Mouse (Mus musculus) liver, embryonic 13.5 days (tissue): ENCODE results near the gene Chd2. TPM values are rescaled to one million over a fixed set of nuclear protein-coding genes. Genes with fewer than 3 reads are reported as not detected.
"Not testable (repeated sequence)": the region's sequence is repeated elsewhere in the genome, so short reads cannot be mapped to it uniquely, and the experiment has no call there.

ENCODE experiments used
- ATAC-seq: fragments of 200-750 bp; cut with Nextera tagmentation; 2 replicates; pipeline ENCODE4 v1.8.0; 2017; ENCODE audit warnings: low read depth, mild to moderate bottlenecking, moderate number of reproducible peaks, moderate library complexity
- DNase-seq: peaks from one replicate; pipeline ENCODE4 v3.0.0; 2022
- H3K27ac ChIP-seq: fragments of 300-500 bp; sonication (generic); 2 replicates; pipeline ENCODE4 v1.5.1; 2015; ENCODE audit warnings: moderate library complexity, mild to moderate bottlenecking, inconsistent platforms
- H3K27me3 ChIP-seq: fragments of 300-500 bp; sonication (generic); 2 replicates; pipeline ENCODE4 v1.6.1; 2015; ENCODE audit warnings: mild to moderate bottlenecking, inconsistent platforms
- H3K36me3 ChIP-seq: fragments of 300-500 bp; sonication (generic); 2 replicates; pipeline ENCODE4 v1.6.1; 2015; ENCODE audit warnings: mild to moderate bottlenecking, inconsistent platforms
- H3K4me1 ChIP-seq: fragments of 300-500 bp; sonication (generic); replicated peaks from 2 replicates; pipeline ENCODE4 v1.6.1; 2015; ENCODE audit warnings: inconsistent platforms
- H3K4me2 ChIP-seq: fragments of 300-500 bp; sonication (generic); 2 replicates; pipeline ENCODE4 v1.6.1; 2015; ENCODE audit warnings: inconsistent platforms, mild to moderate bottlenecking, moderate library complexity
- H3K4me3 ChIP-seq: fragments of 300-500 bp; sonication (generic); replicated peaks from 2 replicates; pipeline ENCODE4 v1.5.1; 2015; ENCODE audit warnings: mild to moderate bottlenecking, inconsistent platforms
- H3K9ac ChIP-seq: fragments of 300-500 bp; sonication (generic); 2 replicates; pipeline ENCODE4 v1.6.1; 2015; ENCODE audit warnings: mild to moderate bottlenecking, inconsistent platforms
- H3K9me3 ChIP-seq: fragments of 300-500 bp; sonication (generic); replicated peaks from 2 replicates; pipeline ENCODE4 v1.6.1; 2016; ENCODE audit warnings: inconsistent platforms
- WGBS: fragments of 180-500 bp; shearing (Covaris S2); methylation state at CpG from one replicate; pipeline ENCODE4 v1.1.7; 2015; ENCODE audit not compliant: insufficient replicate concordance; 5-methylcytosine and 5-hydroxymethylcytosine counted together
- polyA plus RNA-seq: library from polyadenylated mRNA; unstranded; fragments of >200 nt; fragmentation: Nextera tagmentation; extraction: Ambion mirVana; gene quantifications from 2 replicates; pipeline ENCODE4 v1.2.1, GENCODE M21; 2015

Gene Chd2
- polyA plus RNA-seq, 1 experiment from 2014 or later = 18.8 TPM

GRCm38 (mm10) chr7:73528377-73528894 lies 13.2 kb downstream of the Chd2 start:
- peaks cover 56% of the 10 kb centered on the region for H3K36me3 ChIP-seq
- H3K4me1 ChIP-seq = peaks cover 67% of the 10 kb centered on the region
- not testable (repeated sequence) for ATAC-seq, DNase-seq, H3K4me2 ChIP-seq, H3K9ac ChIP-seq, H3K4me3 ChIP-seq, H3K27me3 ChIP-seq, H3K9me3 ChIP-seq
- H3K27ac ChIP-seq = peak overlapping the region; percentile 34; the same call in 1 of the 2 replicates
- 54% methylated on average over 7 of the region's 7 CpGs for WGBS

- WGBS = 52% methylated on average over 4 of the region's 4 CpGs
- Histone ChIP-seq H3K27ac (peak overlapping the region; percentile 19; the same call in 1 of the 2 replicates), H3K27me3 (no peaks in the 10 kb centered on the region), H3K4me1 (peaks cover 61% of the 10 kb centered on the region), H3K4me3 (no peak overlapping the region), H3K9me3 (no peaks in the 10 kb centered on the region), H3K4me2 (no peak overlapping the region), H3K9ac (no peak overlapping the region), H3K36me3 (peaks cover 56% of the 10 kb centered on the region)
- no peak for DNase-seq
- no peak for ATAC-seq
Observed at GRCm38 (mm10) chr7:73527225-73527624, 14.4 kb downstream of the Chd2 start.

GRCm38 (mm10) chr7:73524454-73524952 lies 17.1 kb downstream of the Chd2 start:
- no peak for DNase-seq
- H3K36me3 ChIP-seq = peaks cover 55% of the 10 kb centered on the region
- peaks cover 56% of the 10 kb centered on the region for H3K4me1 ChIP-seq
- H3K27ac ChIP-seq = peak overlapping the region; percentile 68
- ATAC-seq = peak; percentile 49; the same call in 1 of the 2 replicates
- H3K27me3 ChIP-seq = no peaks in the 10 kb centered on the region
- H3K4me2 ChIP-seq = no peak overlapping the region
- no peaks in the 10 kb centered on the region for H3K9me3 ChIP-seq
- H3K4me3 ChIP-seq = no peak overlapping the region
- H3K9ac ChIP-seq = no peak overlapping the region
- 33% methylated on average over 9 of the region's 9 CpGs for WGBS

- H3K9me3 ChIP-seq = no peaks in the 10 kb centered on the region
- no peaks in the 10 kb centered on the region for H3K27me3 ChIP-seq
- no peak for ATAC-seq
- H3K4me1 ChIP-seq = peaks cover 58% of the 10 kb centered on the region
- H3K27ac ChIP-seq = no peak overlapping the region; the same call in 1 of the 2 replicates
- peaks cover 56% of the 10 kb centered on the region for H3K36me3 ChIP-seq
- DNase-seq = no peak
- 74% methylated on average over 1 of the region's 1 CpGs for WGBS
- no peak overlapping the region for H3K9ac ChIP-seq
- no peak overlapping the region for H3K4me3 ChIP-seq
- H3K4me2 ChIP-seq = no peak overlapping the region
Observed at GRCm38 (mm10) chr7:73523608-73524259, 17.9 kb downstream of the Chd2 start.

GRCm38 (mm10) chr7:73523183-73523582 lies 18.4 kb downstream of the Chd2 start:
- no peak for DNase-seq
- H3K4me3 ChIP-seq = no peak overlapping the region

GRCm38 (mm10) chr7:73521277-73522193 lies 20.1 kb downstream of the Chd2 start:
- no peaks in the 10 kb centered on the region for H3K27me3 ChIP-seq
- no peak overlapping the region for H3K27ac ChIP-seq
- peaks cover 63% of the 10 kb centered on the region for H3K4me1 ChIP-seq
- no peak overlapping the region for H3K4me3 ChIP-seq
- WGBS = 91% methylated on average over 11 of the region's 11 CpGs
- H3K36me3 ChIP-seq = peaks cover 53% of the 10 kb centered on the region
- no peak for DNase-seq
- no peak overlapping the region for H3K9ac ChIP-seq
- no peak for ATAC-seq
- no peaks in the 10 kb centered on the region for H3K9me3 ChIP-seq
- no peak overlapping the region for H3K4me2 ChIP-seq

More at GRCm38 (mm10) chr7:73523183-73523582, 18.4 kb downstream of the Chd2 start:
- H3K9me3 ChIP-seq = no peaks in the 10 kb centered on the region
- WGBS = 70% methylated on average over 6 of the region's 6 CpGs
- peaks cover 59% of the 10 kb centered on the region for H3K4me1 ChIP-seq
- H3K27ac ChIP-seq = no peak overlapping the region
- no peak for ATAC-seq
- no peak overlapping the region for H3K4me2 ChIP-seq
- H3K9ac ChIP-seq = no peak overlapping the region
- peaks cover 55% of the 10 kb centered on the region for H3K36me3 ChIP-seq
- no peaks in the 10 kb centered on the region for H3K27me3 ChIP-seq

GRCm38 (mm10) chr7:73520231-73520630 lies 21.4 kb downstream of the Chd2 start:
- no peak overlapping the region for H3K9ac ChIP-seq
- peaks cover 68% of the 10 kb centered on the region for H3K4me1 ChIP-seq
- H3K4me2 ChIP-seq = no peak overlapping the region
- 88% methylated on average over 10 of the region's 10 CpGs for WGBS
- ATAC-seq (no peak), DNase-seq (no peak)
- H3K27me3 ChIP-seq = no peaks in the 10 kb centered on the region
- no peaks in the 10 kb centered on the region for H3K9me3 ChIP-seq
- H3K36me3 ChIP-seq = peaks cover 64% of the 10 kb centered on the region
- H3K4me3 ChIP-seq = no peak overlapping the region
- peak overlapping the region; percentile 40 for H3K27ac ChIP-seq

GRCm38 (mm10) chr7:73519060-73519796 lies 22.4 kb downstream of the Chd2 start:
- no peak for ATAC-seq
- DNase-seq = no peak
- peaks cover 68% of the 10 kb centered on the region for H3K36me3 ChIP-seq
- H3K4me1 ChIP-seq = peaks cover 64% of the 10 kb centered on the region
- H3K9ac ChIP-seq = no peak overlapping the region
- no peaks in the 10 kb centered on the region for H3K27me3 ChIP-seq
- peak overlapping the region; percentile 76 for H3K27ac ChIP-seq
- H3K4me3 ChIP-seq = no peak overlapping the region
- H3K4me2 ChIP-seq = no peak overlapping the region
- 88% methylated on average over 16 of the region's 16 CpGs for WGBS
- no peaks in the 10 kb centered on the region for H3K9me3 ChIP-seq

GRCm38 (mm10) chr7:73518373-73518980 lies 23.2 kb downstream of the Chd2 start:
- DNase-seq (peak; percentile 67), ATAC-seq (peak; percentile 40)
- Histone ChIP-seq H3K36me3 (peaks cover 74% of the 10 kb centered on the region), H3K4me1 (peaks cover 60% of the 10 kb centered on the region), H3K27ac (peak overlapping the region; percentile 76)
- H3K4me3 ChIP-seq, H3K27me3 ChIP-seq, H3K4me2 ChIP-seq, H3K9ac ChIP-seq, H3K9me3 ChIP-seq: not testable (repeated sequence)
- WGBS = 29% methylated on average over 6 of the region's 6 CpGs

GRCm38 (mm10) chr7:73517432-73518054 lies 24.1 kb downstream of the Chd2 start:
- Histone ChIP-seq H3K9ac (peak overlapping the region; percentile 46), H3K9me3 (no peaks in the 10 kb centered on the region), H3K4me2 (peak overlapping the region; percentile 41), H3K4me3 (no peak overlapping the region), H3K4me1 (peaks cover 57% of the 10 kb centered on the region), H3K36me3 (peaks cover 77% of the 10 kb centered on the region), H3K27me3 (no peaks in the 10 kb centered on the region), H3K27ac (peak overlapping the region; percentile 91)
- peak; percentile 79 for DNase-seq
- 5% methylated on average over 1 of the region's 1 CpGs for WGBS
- peak; percentile 98 for ATAC-seq
